Mouse (Mus musculus) stomach, embryonic 14.5 days (tissue): ENCODE results near the gene Amh. TPM values are rescaled to one million over a fixed set of nuclear protein-coding genes. Genes with fewer than 3 reads are reported as not detected.
A peak's percentile ranks its signal among the peaks of the same experiment; 100 is the strongest.

Experiments used
- ATAC-seq: fragments of 200-750 bp; cut with Nextera tagmentation; 2 replicates; pipeline ENCODE4 v1.8.0; 2017; ENCODE audit warnings: low read depth, moderate TSS enrichment; ENCODE audit not compliant: insufficient number of reproducible peaks, insufficient read depth, low FRiP score
- H3K27ac ChIP-seq: fragments of 300-500 bp; sonication (generic); 2 replicates; pipeline ENCODE4 v1.5.1; 2014; ENCODE audit warnings: mild to moderate bottlenecking, low read length, moderate library complexity, mixed read lengths
- H3K27me3 ChIP-seq: fragments of 300-500 bp; sonication (generic); 2 replicates; pipeline ENCODE4 v1.6.1; 2014; ENCODE audit warnings: low read length, control low read depth, mixed read lengths; ENCODE audit not compliant: control insufficient read depth, insufficient read depth
- H3K36me3 ChIP-seq: fragments of 300-500 bp; sonication (generic); 2 replicates; pipeline ENCODE4 v1.6.1; 2014; ENCODE audit warnings: mild to moderate bottlenecking, control low read depth, low read length, moderate library complexity, mixed read lengths; ENCODE audit not compliant: control insufficient read depth, insufficient read depth
- H3K4me1 ChIP-seq: fragments of 300-500 bp; sonication (generic); 2 replicates; pipeline ENCODE4 v1.6.1; 2014; ENCODE audit warnings: low read length, control low read depth, mixed read lengths; ENCODE audit not compliant: control insufficient read depth, insufficient read depth
- H3K4me2 ChIP-seq: fragments of 300-500 bp; sonication (generic); replicated peaks from 2 replicates; pipeline ENCODE4 v1.6.1; 2014; ENCODE audit warnings: low read depth, low read length, control low read depth
- H3K4me3 ChIP-seq: fragments of 300-500 bp; sonication (generic); 2 replicates; pipeline ENCODE4 v1.5.1; 2014; ENCODE audit warnings: low read depth, low read length, control low read depth
- H3K9ac ChIP-seq: fragments of 300-500 bp; sonication (generic); replicated peaks from 2 replicates; pipeline ENCODE4 v1.6.1; 2014; ENCODE audit warnings: low read depth, mild to moderate bottlenecking, control low read depth, low read length, moderate library complexity, mixed read lengths
- H3K9me3 ChIP-seq: fragments of 300-500 bp; sonication (generic); 2 replicates; pipeline ENCODE4 v1.6.1; 2016; ENCODE audit warnings: low read depth, low read length, control low read depth; ENCODE audit not compliant: control insufficient read depth
- WGBS: fragments of 180-500 bp; shearing (Covaris S2); extraction: QIAGEN DNeasy Blood & Tissue Kit; methylation state at CpG from one replicate; pipeline ENCODE4 v1.1.7; 2014; 5-methylcytosine and 5-hydroxymethylcytosine counted together
- polyA plus RNA-seq: library from polyadenylated mRNA; unstranded; fragments of >200 nt; fragmentation: Nextera tagmentation; extraction: Ambion mirVana; gene quantifications from 2 replicates; pipeline ENCODE4 v1.2.1, GENCODE M21; 2014

Amh gene
- polyA plus RNA-seq, 1 experiment from 2014 or later = not detected

DNA sequence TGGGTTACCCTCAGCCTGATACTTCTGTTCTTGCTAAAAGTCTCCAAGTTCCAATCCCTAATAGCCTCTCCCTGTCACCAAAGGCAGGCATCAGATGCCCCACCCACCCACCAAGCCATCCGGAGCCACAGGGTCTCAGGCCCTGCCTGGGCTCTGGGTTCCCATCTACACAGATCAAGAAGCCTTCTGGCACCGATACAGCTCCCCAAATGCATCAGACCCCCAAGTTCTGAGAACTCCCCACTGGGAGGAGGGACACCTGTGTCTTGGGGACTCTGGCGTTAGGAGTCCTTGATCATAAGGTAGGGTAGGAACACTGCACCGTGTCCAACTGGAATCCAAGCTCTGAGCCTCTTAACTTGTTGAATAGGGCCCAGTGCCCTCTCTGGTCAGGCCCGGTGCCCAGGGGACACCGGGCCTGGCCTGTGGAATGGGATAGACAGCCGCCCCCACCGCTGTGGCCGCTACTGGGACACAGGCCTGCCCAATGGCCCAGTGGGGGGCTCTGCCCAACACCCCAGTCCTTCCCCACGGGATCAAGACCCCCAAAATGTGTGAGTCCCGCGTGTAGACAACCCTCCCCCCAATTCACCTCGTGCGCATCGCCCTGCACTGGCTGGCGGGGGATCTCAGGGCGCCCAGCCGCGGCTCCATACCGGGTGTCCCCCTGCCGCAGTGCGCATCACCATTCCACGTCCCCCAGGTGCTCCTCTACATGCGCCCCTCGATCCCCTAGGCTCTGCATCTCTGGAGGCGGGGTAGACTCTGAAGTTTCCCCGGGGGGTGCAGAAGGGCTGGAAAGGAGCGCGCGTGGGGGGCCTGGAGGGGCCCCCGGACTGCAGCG is 38.3 kb downstream of the Amh start:
- ATAC-seq = no peak
- 10% methylated on average over 32 of the region's 32 CpGs for WGBS
- no peak overlapping the region for H3K27ac ChIP-seq
- 0 out of 2 replicates have a peak, but pooled peaks cover 5% of the 10 kb centered on the region for H3K4me1 ChIP-seq
- peak overlapping the region; percentile 22 for H3K9ac ChIP-seq
- H3K36me3 ChIP-seq = no peaks in the 10 kb centered on the region
- peak overlapping the region; percentile 33 for H3K4me3 ChIP-seq
- peaks cover 37% of the 10 kb centered on the region for H3K27me3 ChIP-seq
- peak overlapping the region; percentile 70 for H3K4me2 ChIP-seq
- no peaks in the 10 kb centered on the region for H3K9me3 ChIP-seq

DNA sequence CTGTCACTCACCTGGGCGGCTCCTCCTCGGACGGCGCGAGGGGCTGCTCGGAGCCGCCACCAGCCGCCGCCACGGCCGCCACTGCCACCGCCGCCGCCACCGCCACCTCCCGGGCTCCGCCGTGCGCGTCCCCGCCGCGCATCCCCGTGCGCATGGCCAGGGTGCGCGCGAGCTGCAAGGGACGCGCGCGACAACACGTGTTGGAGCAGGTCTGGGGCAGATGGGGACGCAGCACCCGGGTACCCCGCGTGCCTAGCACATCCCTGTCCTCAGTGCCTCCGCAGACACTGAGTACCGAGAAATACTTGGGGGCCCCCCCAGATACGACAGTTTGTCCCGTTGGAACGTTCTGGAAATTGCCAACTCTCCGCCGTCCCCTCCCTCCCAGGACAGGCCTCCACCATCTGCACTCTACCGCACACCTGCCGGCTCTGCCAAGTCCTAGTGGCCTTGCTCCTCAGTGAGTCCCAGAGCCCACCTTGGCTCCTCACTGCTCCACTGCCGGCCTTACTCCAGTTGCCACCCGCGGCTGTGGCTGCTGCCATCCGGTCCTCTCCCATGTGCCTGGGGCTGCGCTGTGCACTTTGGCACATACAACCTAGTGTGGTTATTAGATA is 39.0 kb downstream of the Amh start, which contains the start of gene Lingo3:
Gene Lingo3, minus strand, starts transcription at position 109 of the 617 bp plus-strand sequence.
- no peak for ATAC-seq
- Histone ChIP-seq H3K4me3 (peak within 1 kb of the TSS; percentile 33), H3K36me3 (no peaks in the 10 kb centered on the region), H3K27ac (no peak within 1 kb of the TSS), H3K4me1 (0 out of 2 replicates have a peak, but pooled peaks cover 8% of the 10 kb centered on the region), H3K9me3 (no peaks in the 10 kb centered on the region), H3K4me2 (peak within 1 kb of the TSS; percentile 70), H3K9ac (peak within 1 kb of the TSS; percentile 22), H3K27me3 (peaks cover 37% of the 10 kb centered on the region)
- WGBS = 4% methylated on average over 51 of the region's 51 CpGs

DNA sequence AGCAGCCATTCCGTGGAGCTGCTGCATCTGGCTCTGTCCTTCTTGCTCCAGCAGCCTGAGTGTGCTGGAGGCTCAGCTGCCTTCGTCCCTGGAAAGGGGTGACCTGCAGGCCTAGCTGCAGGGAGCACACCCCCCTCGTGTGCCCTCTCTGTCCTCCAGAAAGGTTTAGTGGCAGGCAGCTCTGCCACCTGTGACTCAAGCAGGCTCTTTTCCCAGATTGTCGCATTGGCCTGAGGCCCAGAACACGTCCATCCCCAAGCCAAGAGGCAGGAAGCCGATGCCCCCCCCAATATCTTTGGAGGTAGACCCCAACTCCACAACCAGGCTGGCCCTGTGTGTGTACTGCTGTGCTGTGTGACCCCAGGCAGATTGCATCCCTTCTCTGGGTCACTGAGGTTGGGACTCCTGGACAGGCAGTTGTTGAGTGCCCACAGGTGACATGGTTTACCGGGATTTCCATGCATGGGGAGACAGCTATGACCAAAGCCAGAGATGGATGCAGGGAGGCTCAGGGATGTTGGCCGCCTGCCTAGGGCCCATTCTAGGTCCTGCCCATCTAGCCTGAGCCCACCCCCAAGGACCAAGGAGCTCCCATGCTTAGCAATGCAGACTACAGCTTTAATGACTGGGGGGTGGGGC is 40.1 kb downstream of the Amh start:
- no peaks in the 10 kb centered on the region for H3K36me3 ChIP-seq
- WGBS = 58% methylated on average over 8 of the region's 8 CpGs

DNA sequence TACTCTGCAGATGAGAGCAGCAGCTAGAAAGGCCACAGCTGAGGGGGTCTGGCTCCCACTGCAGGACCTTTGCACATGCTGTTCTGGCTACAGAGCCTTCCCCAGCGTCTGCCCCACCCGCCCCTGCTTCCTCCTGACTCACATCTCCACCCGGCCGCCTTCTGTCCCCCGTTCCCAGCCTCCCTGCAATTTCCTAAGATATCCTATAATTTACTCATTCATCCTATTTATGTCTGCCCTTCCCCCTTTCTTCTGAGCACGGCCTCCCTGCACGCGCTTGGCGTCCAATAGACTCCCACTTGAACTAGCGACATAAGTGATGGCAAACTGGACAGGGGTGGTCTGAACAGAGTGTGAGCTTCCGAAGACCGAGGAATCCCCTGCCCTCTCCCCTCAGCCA is 40.7 kb downstream of the Amh start:
- H3K4me1 ChIP-seq = 0 out of 2 replicates have a peak, but pooled peaks cover 8% of the 10 kb centered on the region
- ATAC-seq = no peak
- H3K9ac ChIP-seq = no peak overlapping the region
- H3K27me3 ChIP-seq = peaks cover 37% of the 10 kb centered on the region
- H3K36me3 ChIP-seq = no peaks in the 10 kb centered on the region
- H3K4me3 ChIP-seq = no peak overlapping the region
- no peak overlapping the region for H3K4me2 ChIP-seq
- 71% methylated on average over 12 of the region's 12 CpGs for WGBS
- H3K9me3 ChIP-seq = no peaks in the 10 kb centered on the region
- H3K27ac ChIP-seq = no peak overlapping the region

More for the DNA sequence above, 40.1 kb downstream of the Amh start:
- Histone ChIP-seq H3K9ac (no peak overlapping the region), H3K9me3 (no peaks in the 10 kb centered on the region), H3K27me3 (peaks cover 37% of the 10 kb centered on the region), H3K4me1 (0 out of 2 replicates have a peak, but pooled peaks cover 8% of the 10 kb centered on the region), H3K27ac (no peak overlapping the region), H3K4me3 (no peak overlapping the region), H3K4me2 (no peak overlapping the region)
- ATAC-seq = no peak

DNA sequence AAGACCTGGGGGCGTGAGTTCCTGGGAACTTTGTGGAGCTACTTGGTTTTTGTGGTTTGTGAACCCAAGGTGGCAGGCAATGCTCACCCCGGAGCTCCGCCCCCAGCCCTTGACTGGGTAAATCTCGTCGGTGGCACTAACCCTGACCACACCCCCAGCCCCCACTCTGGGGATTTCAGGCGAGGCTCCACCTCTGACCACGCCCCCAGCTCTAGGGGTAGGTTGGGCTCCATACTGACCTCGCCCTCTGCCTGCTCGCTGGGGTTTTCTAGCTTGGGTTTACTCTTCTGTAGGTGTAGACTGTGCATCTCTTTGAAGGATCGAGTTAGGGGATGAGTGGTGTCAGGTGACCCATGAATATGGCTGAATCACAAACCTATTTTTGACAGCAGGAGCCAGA is 43.5 kb downstream of the Amh start:
- 7% methylated on average over 10 of the region's 10 CpGs for WGBS
- H3K9me3 ChIP-seq = no peaks in the 10 kb centered on the region
- H3K36me3 ChIP-seq = peaks cover 22% of the 10 kb centered on the region
- no peak overlapping the region for H3K4me2 ChIP-seq
- 0 out of 2 replicates have a peak, but pooled peaks cover 5% of the 10 kb centered on the region for H3K4me1 ChIP-seq
- H3K9ac ChIP-seq = no peak overlapping the region
- no peak overlapping the region for H3K27ac ChIP-seq
- peak; percentile 69 for ATAC-seq
- H3K27me3 ChIP-seq = peaks cover 19% of the 10 kb centered on the region
- no peak overlapping the region for H3K4me3 ChIP-seq

DNA sequence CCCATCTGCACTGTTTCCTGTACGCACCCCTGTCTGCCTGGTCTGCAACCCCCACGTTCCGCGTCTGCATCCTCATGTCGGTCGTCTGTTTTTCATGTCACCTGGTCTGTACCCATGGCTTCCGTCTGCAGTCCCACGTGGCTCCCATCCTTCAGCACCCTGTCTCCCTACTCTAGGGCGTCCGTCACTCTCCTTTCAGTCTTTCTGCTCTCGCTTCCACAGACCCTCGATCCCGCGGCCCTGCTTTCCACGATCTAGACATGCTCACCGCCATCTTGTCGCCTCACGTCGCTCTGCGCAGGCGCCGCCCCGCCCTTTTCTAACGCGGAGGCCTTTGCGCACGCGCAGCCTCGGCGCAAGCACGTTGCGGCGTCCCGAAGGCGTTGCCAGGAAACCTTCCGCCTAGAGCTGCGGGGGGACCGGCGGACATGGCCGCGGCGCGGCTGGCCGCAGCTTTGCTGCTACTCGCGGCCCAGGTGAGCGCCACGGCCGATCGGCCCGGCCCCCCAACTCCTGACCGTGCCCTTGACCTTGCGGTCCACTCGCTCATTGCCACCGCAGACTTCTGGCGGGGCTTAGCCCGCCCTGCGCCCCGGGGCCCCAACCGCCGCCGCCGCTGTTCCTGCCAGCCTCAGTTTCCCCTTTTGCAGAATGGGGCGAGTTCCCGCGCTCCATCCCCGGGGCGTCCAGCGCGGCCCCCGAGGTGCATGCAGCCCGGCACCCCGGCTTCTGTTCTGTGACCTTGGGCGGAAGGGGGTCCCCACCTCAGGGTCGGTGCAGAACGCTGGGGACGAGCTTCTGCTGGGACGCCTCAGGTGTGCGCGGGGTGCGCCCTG is 50.1 kb downstream of the Amh start, which contains the start of the genes Lsm7 and Sppl2b:
Gene Lsm7, minus strand, starts transcription at position 297 of the 836 bp plus-strand sequence.
Gene Sppl2b, plus strand, starts transcription at position 363 of the 836 bp plus-strand sequence.
- Histone ChIP-seq H3K36me3 (peaks cover 23% of the 10 kb centered on the region), H3K27ac (peak within 1 kb of the TSS; percentile 33; the same call in 1 of the 2 replicates), H3K4me2 (peak within 1 kb of the TSS; percentile 97), H3K4me3 (peak within 1 kb of the TSS; percentile 75), H3K27me3 (no peaks in the 10 kb centered on the region), H3K9ac (peak within 1 kb of the TSS; percentile 70), H3K9me3 (no peaks in the 10 kb centered on the region), H3K4me1 (peaks cover 21% of the 10 kb centered on the region)
- 1% methylated on average over 77 of the region's 81 CpGs for WGBS
- ATAC-seq = peak; percentile 69

DNA sequence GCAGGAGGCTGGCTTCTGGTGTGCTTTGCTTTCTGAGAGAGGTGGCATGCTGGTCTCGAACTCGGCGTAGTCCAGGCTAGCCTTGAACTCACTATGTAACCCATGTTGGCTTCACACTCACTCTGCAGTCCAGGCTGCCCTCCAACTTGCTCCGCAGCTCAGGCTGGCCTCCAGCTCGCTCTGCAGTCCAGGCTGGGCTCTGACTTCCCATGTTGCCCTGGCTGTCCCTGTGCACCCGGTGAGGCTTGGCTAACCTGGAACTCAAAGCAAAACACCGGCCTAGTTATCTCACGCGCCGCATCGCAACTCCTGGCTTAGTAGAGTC is 50.7 kb downstream of the Amh start:
- H3K27ac ChIP-seq = no peak overlapping the region

More for the DNA sequence above, 50.7 kb downstream of the Amh start:
- peaks cover 21% of the 10 kb centered on the region for H3K4me1 ChIP-seq
- peaks cover 23% of the 10 kb centered on the region for H3K36me3 ChIP-seq
- H3K9me3 ChIP-seq = no peaks in the 10 kb centered on the region
- H3K4me3 ChIP-seq = peak overlapping the region; percentile 75
- H3K27me3 ChIP-seq = no peaks in the 10 kb centered on the region
- H3K9ac ChIP-seq = peak overlapping the region; percentile 70
- H3K4me2 ChIP-seq = peak overlapping the region; percentile 97
- WGBS = 18% methylated on average over 11 of the region's 11 CpGs
- ATAC-seq = no peak
